Mouse (Mus musculus): ENCODE data around the gene Btbd9. TPM values are rescaled to one million over a fixed set of nuclear protein-coding genes. Genes with fewer than 3 reads are reported as not detected.

Btbd9 gene
- total RNA-seq, 1 experiment = 28.2 TPM

GRCm38 (mm10) chr17:30606634-30607081 lies 30.4 kb upstream of the Btbd9 start:
- Histone ChIP-seq H3K36me3 (ENCODE audit: control insufficient read depth, insufficient read depth, low read length, poor library complexity, severe bottlenecking) (peaks cover 14% of the 10 kb centered on the region; the same call in 1 of the 2 replicates), H3K9me3 (ENCODE audit: control insufficient read depth, insufficient read depth, low read depth, low read length) (no peaks in the 10 kb centered on the region), H3K9ac (ENCODE audit: insufficient read depth, low read depth, low read length, poor library complexity, severe bottlenecking) (peak overlapping the region; percentile 44; the same call in 1 of the 2 replicates), H3K27ac (ENCODE audit: insufficient read depth, low read depth, low read length, poor library complexity, severe bottlenecking) (peak overlapping the region; percentile 37; the same call in 1 of the 2 replicates), H3K4me1 (ENCODE audit: control insufficient read depth in 2 of 2, insufficient read depth in 2 of 2, low read length in 2 of 2, poor library complexity in 1 of 2) (peaks cover 39 to 48% of the 10 kb centered on the region in 2 experiments), H3K4me3 (ENCODE audit: insufficient read depth in 1 of 2, low read depth in 1 of 2, low read length in 2 of 2, poor library complexity in 1 of 2, severe bottlenecking in 1 of 2) (peak overlapping the region; percentile 21 to 40)
- TF ChIP-seq ZC3H11A (IDR thresholded peaks at IDR 0.05; ENCODE audit: borderline replicate concordance, low read depth, low read length) (no peak), ZNF384 (IDR thresholded peaks at IDR 0.05; ENCODE audit: low read depth, low read length) (no peak), CHD2 (IDR thresholded peaks at IDR 0.05; ENCODE audit: low read depth, low read length) (no peak), MAFK (IDR thresholded peaks at IDR 0.05; ENCODE audit: insufficient read depth, low read depth, low read length) (no peak), HCFC1 (IDR thresholded peaks at IDR 0.05; ENCODE audit: borderline replicate concordance, insufficient read depth, low read length) (no peak)
- no peak for DNase-seq (ENCODE audit: low read depth, low spot score)
- in situ Hi-C loops (cut with MboI; ENCODE audit: low sequenced_read_pairs in 2 of 2, unreplicated experiment in 2 of 2) = no loop called here

GRCm38 (mm10) chr17:30606206-30606605 lies 29.9 kb upstream of the Btbd9 start:
- Histone ChIP-seq H3K9ac (ENCODE audit: insufficient read depth, low read depth, low read length, poor library complexity, severe bottlenecking) (peak overlapping the region; percentile 44; the same call in 1 of the 2 replicates), H3K4me3 (ENCODE audit: insufficient read depth in 1 of 2, low read depth in 1 of 2, low read length in 2 of 2, poor library complexity in 1 of 2, severe bottlenecking in 1 of 2) (peak overlapping the region; percentile 21 to 40), H3K27ac (ENCODE audit: insufficient read depth, low read depth, low read length, poor library complexity, severe bottlenecking) (peak overlapping the region; percentile 37; the same call in 1 of the 2 replicates), H3K4me1 (ENCODE audit: control insufficient read depth in 2 of 2, insufficient read depth in 2 of 2, low read length in 2 of 2, poor library complexity in 1 of 2) (peaks cover 41 to 51% of the 10 kb centered on the region in 2 experiments), H3K36me3 (ENCODE audit: control insufficient read depth, insufficient read depth, low read length, poor library complexity, severe bottlenecking) (peaks cover 14% of the 10 kb centered on the region; the same call in 1 of the 2 replicates), H3K9me3 (ENCODE audit: control insufficient read depth, insufficient read depth, low read depth, low read length) (no peaks in the 10 kb centered on the region)
- in situ Hi-C loops (cut with MboI; ENCODE audit: low sequenced_read_pairs in 2 of 2, unreplicated experiment in 2 of 2) = no loop called here
- no peak for TF ChIP-seq CHD2 (IDR thresholded peaks at IDR 0.05; ENCODE audit: low read depth, low read length)
- TF ChIP-seq ZC3H11A (IDR thresholded peaks at IDR 0.05; ENCODE audit: borderline replicate concordance, low read depth, low read length) = no peak
- no peak for TF ChIP-seq MAFK (IDR thresholded peaks at IDR 0.05; ENCODE audit: insufficient read depth, low read depth, low read length)
- TF ChIP-seq HCFC1 (IDR thresholded peaks at IDR 0.05; ENCODE audit: borderline replicate concordance, insufficient read depth, low read length) = no peak
- no peak for TF ChIP-seq ZNF384 (IDR thresholded peaks at IDR 0.05; ENCODE audit: low read depth, low read length)
- no peak for DNase-seq (ENCODE audit: low read depth, low spot score)

- Histone ChIP-seq H3K9ac (ENCODE audit: insufficient read depth, low read depth, low read length, poor library complexity, severe bottlenecking) (peak overlapping the region; percentile 2; the same call in 1 of the 2 replicates), H3K9me3 (ENCODE audit: control insufficient read depth, insufficient read depth, low read depth, low read length) (no peaks in the 10 kb centered on the region), H3K36me3 (ENCODE audit: control insufficient read depth, insufficient read depth, low read length, poor library complexity, severe bottlenecking) (peaks cover 17% of the 10 kb centered on the region; the same call in 1 of the 2 replicates), H3K4me1 (ENCODE audit: control insufficient read depth in 2 of 2, insufficient read depth in 2 of 2, low read length in 2 of 2, poor library complexity in 1 of 2) (peaks cover 37 to 57% of the 10 kb centered on the region in 2 experiments), H3K27ac (ENCODE audit: insufficient read depth, low read depth, low read length, poor library complexity, severe bottlenecking) (no peak overlapping the region), H3K4me3 (ENCODE audit: insufficient read depth in 1 of 2, low read depth in 1 of 2, low read length in 2 of 2, poor library complexity in 1 of 2, severe bottlenecking in 1 of 2) (no peak overlapping the region)
- in situ Hi-C loops (cut with MboI; ENCODE audit: low sequenced_read_pairs in 2 of 2, unreplicated experiment in 2 of 2) = no loop called here
- DNase-seq (ENCODE audit: low read depth, low spot score) = no peak
- TF ChIP-seq ZC3H11A (IDR thresholded peaks at IDR 0.05; ENCODE audit: borderline replicate concordance, low read depth, low read length) = no peak
- TF ChIP-seq HCFC1 (IDR thresholded peaks at IDR 0.05; ENCODE audit: borderline replicate concordance, insufficient read depth, low read length) = no peak
- no peak for TF ChIP-seq MAFK (IDR thresholded peaks at IDR 0.05; ENCODE audit: insufficient read depth, low read depth, low read length)
- TF ChIP-seq CHD2 (IDR thresholded peaks at IDR 0.05; ENCODE audit: low read depth, low read length) = no peak
- no peak for TF ChIP-seq ZNF384 (IDR thresholded peaks at IDR 0.05; ENCODE audit: low read depth, low read length)
Observed at GRCm38 (mm10) chr17:30605001-30605400, 28.7 kb upstream of the Btbd9 start.

GRCm38 (mm10) chr17:30604296-30604695 lies 28.0 kb upstream of the Btbd9 start:
- Histone ChIP-seq H3K9me3 (ENCODE audit: control insufficient read depth, insufficient read depth, low read depth, low read length) (no peaks in the 10 kb centered on the region), H3K36me3 (ENCODE audit: control insufficient read depth, insufficient read depth, low read length, poor library complexity, severe bottlenecking) (peaks cover 19% of the 10 kb centered on the region; the same call in 1 of the 2 replicates), H3K9ac (ENCODE audit: insufficient read depth, low read depth, low read length, poor library complexity, severe bottlenecking) (peak overlapping the region; percentile 37; the same call in 1 of the 2 replicates), H3K4me1 (ENCODE audit: control insufficient read depth in 2 of 2, insufficient read depth in 2 of 2, low read length in 2 of 2, poor library complexity in 1 of 2) (peaks cover 38 to 56% of the 10 kb centered on the region in 2 experiments), H3K4me3 (ENCODE audit: insufficient read depth in 1 of 2, low read depth in 1 of 2, low read length in 2 of 2, poor library complexity in 1 of 2, severe bottlenecking in 1 of 2) (no peak overlapping the region), H3K27ac (ENCODE audit: insufficient read depth, low read depth, low read length, poor library complexity, severe bottlenecking) (peak overlapping the region; percentile 4)
- TF ChIP-seq MAFK (IDR thresholded peaks at IDR 0.05; ENCODE audit: insufficient read depth, low read depth, low read length) (no peak), HCFC1 (IDR thresholded peaks at IDR 0.05; ENCODE audit: borderline replicate concordance, insufficient read depth, low read length) (no peak), ZC3H11A (IDR thresholded peaks at IDR 0.05; ENCODE audit: borderline replicate concordance, low read depth, low read length) (no peak), CHD2 (IDR thresholded peaks at IDR 0.05; ENCODE audit: low read depth, low read length) (no peak), ZNF384 (IDR thresholded peaks at IDR 0.05; ENCODE audit: low read depth, low read length) (no peak)
- DNase-seq (ENCODE audit: low read depth, low spot score) = no peak
- in situ Hi-C loops (cut with MboI; ENCODE audit: low sequenced_read_pairs in 2 of 2, unreplicated experiment in 2 of 2) = no loop called here
